Mouse (Mus musculus): ENCODE results near the gene Mkln1. TPM values are rescaled to one million over a fixed set of nuclear protein-coding genes. Genes with fewer than 3 reads are reported as not detected.

Mkln1 gene
- polyA plus RNA-seq, 1 experiment: 156 TPM

- Histone ChIP-seq H3K4me1 (ENCODE audit: control insufficient read depth, insufficient read depth, low read length) (0 out of 2 replicates have a peak, but pooled peaks cover 3% of the 10 kb centered on the region), H3K27ac (ENCODE audit: insufficient read depth, low read length) (no peak overlapping the region), H3K4me3 (ENCODE audit: insufficient read depth, low read length) (no peak overlapping the region)
- TF ChIP-seq CTCF (IDR thresholded peaks at IDR 0.05; ENCODE audit: borderline replicate concordance, insufficient read depth, low read length) (no peak), POLR2A (IDR thresholded peaks at IDR 0.05; ENCODE audit: low read depth, low read length) (no peak)
These were observed 133.3 kb downstream of the Mkln1 start for GRCm38 (mm10) chr6:31531880-31532279.

- no peak overlapping the region for H3K4me3 ChIP-seq (ENCODE audit: insufficient read depth, low read length)
These were observed 136.2 kb downstream of the Mkln1 start for GRCm38 (mm10) chr6:31534705-31535104.

GRCm38 (mm10) chr6:31537193-31537592 lies 138.7 kb downstream of the Mkln1 start:
- TF ChIP-seq POLR2A (IDR thresholded peaks at IDR 0.05; ENCODE audit: low read depth, low read length) (no peak), CTCF (IDR thresholded peaks at IDR 0.05; ENCODE audit: borderline replicate concordance, insufficient read depth, low read length) (no peak)
- H3K4me3 ChIP-seq (ENCODE audit: insufficient read depth, low read length): no peak overlapping the region
- H3K27ac ChIP-seq (ENCODE audit: insufficient read depth, low read length): no peak overlapping the region
- 0 out of 2 replicates have a peak, but pooled peaks cover 3% of the 10 kb centered on the region for H3K4me1 ChIP-seq (ENCODE audit: control insufficient read depth, insufficient read depth, low read length)

More at GRCm38 (mm10) chr6:31534705-31535104, 136.2 kb downstream of the Mkln1 start:
- no peak overlapping the region for H3K27ac ChIP-seq (ENCODE audit: insufficient read depth, low read length)
- H3K4me1 ChIP-seq (ENCODE audit: control insufficient read depth, insufficient read depth, low read length): 0 out of 2 replicates have a peak, but pooled peaks cover 3% of the 10 kb centered on the region
- no peak for TF ChIP-seq CTCF (IDR thresholded peaks at IDR 0.05; ENCODE audit: borderline replicate concordance, insufficient read depth, low read length)
- TF ChIP-seq POLR2A (IDR thresholded peaks at IDR 0.05; ENCODE audit: low read depth, low read length): no peak

- TF ChIP-seq POLR2A (IDR thresholded peaks at IDR 0.05; ENCODE audit: low read depth, low read length) (no peak), CTCF (IDR thresholded peaks at IDR 0.05; ENCODE audit: borderline replicate concordance, insufficient read depth, low read length) (no peak)
- H3K27ac ChIP-seq (ENCODE audit: insufficient read depth, low read length): no peak overlapping the region
- no peak overlapping the region for H3K4me3 ChIP-seq (ENCODE audit: insufficient read depth, low read length)
- H3K4me1 ChIP-seq (ENCODE audit: control insufficient read depth, insufficient read depth, low read length): 0 out of 2 replicates have a peak, but pooled peaks cover 3% of the 10 kb centered on the region
These were observed 139.6 kb downstream of the Mkln1 start for GRCm38 (mm10) chr6:31538112-31538511.

GRCm38 (mm10) chr6:31540018-31540417 lies 141.5 kb downstream of the Mkln1 start:
- no peak overlapping the region for H3K27ac ChIP-seq (ENCODE audit: insufficient read depth, low read length)
- TF ChIP-seq CTCF (IDR thresholded peaks at IDR 0.05; ENCODE audit: borderline replicate concordance, insufficient read depth, low read length): no peak
- TF ChIP-seq POLR2A (IDR thresholded peaks at IDR 0.05; ENCODE audit: low read depth, low read length): no peak
- H3K4me3 ChIP-seq (ENCODE audit: insufficient read depth, low read length): no peak overlapping the region
- no peaks in the 10 kb centered on the region for H3K4me1 ChIP-seq (ENCODE audit: control insufficient read depth, insufficient read depth, low read length)

- Histone ChIP-seq H3K4me1 (ENCODE audit: control insufficient read depth, insufficient read depth, low read length) (peaks cover 2% of the 10 kb centered on the region; the same call in 1 of the 2 replicates), H3K27ac (ENCODE audit: insufficient read depth, low read length) (no peak overlapping the region), H3K4me3 (ENCODE audit: insufficient read depth, low read length) (no peak overlapping the region)
- TF ChIP-seq CTCF (IDR thresholded peaks at IDR 0.05; ENCODE audit: borderline replicate concordance, insufficient read depth, low read length) (no peak), POLR2A (IDR thresholded peaks at IDR 0.05; ENCODE audit: low read depth, low read length) (no peak)
These were observed 145.8 kb downstream of the Mkln1 start for GRCm38 (mm10) chr6:31544318-31544717.

- no peak overlapping the region for H3K4me3 ChIP-seq (ENCODE audit: insufficient read depth, low read length)
- TF ChIP-seq POLR2A (IDR thresholded peaks at IDR 0.05; ENCODE audit: low read depth, low read length) (no peak), CTCF (IDR thresholded peaks at IDR 0.05; ENCODE audit: borderline replicate concordance, insufficient read depth, low read length) (no peak)
- peaks cover 2% of the 10 kb centered on the region; the same call in 1 of the 2 replicates for H3K4me1 ChIP-seq (ENCODE audit: control insufficient read depth, insufficient read depth, low read length)
- H3K27ac ChIP-seq (ENCODE audit: insufficient read depth, low read length): no peak overlapping the region
These were observed 151.0 kb downstream of the Mkln1 start for GRCm38 (mm10) chr6:31549361-31550051.

GRCm38 (mm10) chr6:31550876-31551532 lies 152.5 kb downstream of the Mkln1 start:
- Histone ChIP-seq H3K27ac (ENCODE audit: insufficient read depth, low read length) (no peak overlapping the region), H3K4me1 (ENCODE audit: control insufficient read depth, insufficient read depth, low read length) (peaks cover 2% of the 10 kb centered on the region; the same call in 1 of the 2 replicates), H3K4me3 (ENCODE audit: insufficient read depth, low read length) (no peak overlapping the region)
- TF ChIP-seq CTCF (IDR thresholded peaks at IDR 0.05; ENCODE audit: borderline replicate concordance, insufficient read depth, low read length): no peak
- TF ChIP-seq POLR2A (IDR thresholded peaks at IDR 0.05; ENCODE audit: low read depth, low read length): no peak

- Histone ChIP-seq H3K4me3 (ENCODE audit: insufficient read depth, low read length) (no peak overlapping the region), H3K27ac (ENCODE audit: insufficient read depth, low read length) (no peak overlapping the region), H3K4me1 (ENCODE audit: control insufficient read depth, insufficient read depth, low read length) (no peaks in the 10 kb centered on the region)
- TF ChIP-seq POLR2A (IDR thresholded peaks at IDR 0.05; ENCODE audit: low read depth, low read length): no peak
- TF ChIP-seq CTCF (IDR thresholded peaks at IDR 0.05; ENCODE audit: borderline replicate concordance, insufficient read depth, low read length): no peak
These were observed 158.0 kb downstream of the Mkln1 start for GRCm38 (mm10) chr6:31556460-31557100.

All from embryonic fibroblast, embryonic 13.5 days (primary cell).